Mouse (Mus musculus): ENCODE measurements at regions not wholly inside any gene's neighbourhood (a gene's known extent, or its start where the extent isn't known, plus 50 kb on each side); places are given as distances from the start of the nearest gene placed in this dataset.
A peak's percentile ranks its signal among the peaks of the same experiment; 100 is the strongest.

GRCm38 (mm10) chr3:148387550-148387949 is 602.8 kb downstream of the Adgrl2 start:
- TF ChIP-seq GATA4 (IDR thresholded peaks at IDR 0.05; ENCODE audit: insufficient replicate concordance, low read length), result no peak

GRCm38 (mm10) chr3:148385712-148386111 is 604.6 kb downstream of the Adgrl2 start:
- TF ChIP-seq GATA4 (IDR thresholded peaks at IDR 0.05; ENCODE audit: insufficient replicate concordance, low read length), result no peak

GRCm38 (mm10) chr3:148381057-148381456 is 609.3 kb downstream of the Adgrl2 start:
- TF ChIP-seq GATA4 (IDR thresholded peaks at IDR 0.05; ENCODE audit: insufficient replicate concordance, low read length), result no peak

- TF ChIP-seq GATA4 (IDR thresholded peaks at IDR 0.05; ENCODE audit: insufficient replicate concordance, low read length), result no peak
Observed at GRCm38 (mm10) chr3:148363331-148363730, 627.0 kb downstream of the Adgrl2 start.

- no peak for TF ChIP-seq GATA4 (IDR thresholded peaks at IDR 0.05; ENCODE audit: insufficient replicate concordance, low read length)
Observed at GRCm38 (mm10) chr3:148362453-148362864, 627.9 kb downstream of the Adgrl2 start.

DNA sequence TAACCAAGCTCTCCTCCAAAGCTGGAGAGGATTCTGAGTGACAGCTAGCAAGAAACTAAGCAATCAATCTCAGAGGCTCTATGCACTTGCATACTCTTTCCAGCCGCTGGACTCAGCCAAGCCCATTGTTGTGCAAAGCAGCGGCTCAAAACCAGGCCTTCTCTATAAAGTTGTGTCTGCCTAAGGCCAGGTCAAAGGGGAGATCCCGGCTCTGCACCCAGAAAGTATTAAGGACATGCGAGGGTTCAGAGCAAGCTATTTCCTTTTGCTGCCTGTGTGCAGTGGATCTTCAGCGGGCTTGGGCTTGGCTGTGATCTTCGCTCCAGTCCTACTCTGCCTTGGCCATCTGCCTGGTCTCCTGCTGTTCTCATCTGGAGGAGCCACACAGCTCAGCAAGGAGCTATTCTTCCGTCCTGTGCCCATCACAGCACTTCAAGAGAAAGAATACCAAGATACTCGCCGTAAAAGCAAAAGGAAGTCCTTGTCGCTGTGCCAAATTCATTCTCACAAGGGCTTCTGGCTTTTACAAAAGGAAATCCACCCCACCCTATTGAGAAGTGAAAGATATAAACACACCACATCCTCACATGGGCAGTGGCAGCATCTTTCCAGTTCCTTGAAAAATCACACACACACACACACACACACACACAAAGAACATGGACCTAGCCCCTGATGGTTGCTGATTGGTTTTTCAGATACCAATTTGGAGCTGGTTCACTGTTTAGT is 646.6 kb downstream of the Adgrl2 start:
- 0 out of 2 replicates have a peak, but pooled peaks have one; percentile 15 for TF ChIP-seq GATA4 (IDR thresholded peaks at IDR 0.05; ENCODE audit: insufficient replicate concordance, low read length)

- no peak for TF ChIP-seq GATA4 (IDR thresholded peaks at IDR 0.05; ENCODE audit: insufficient replicate concordance, low read length)
Observed at GRCm38 (mm10) chr3:148343256-148343632, 647.1 kb downstream of the Adgrl2 start.

- no peak for TF ChIP-seq GATA4 (IDR thresholded peaks at IDR 0.05; ENCODE audit: insufficient replicate concordance, low read length)
Observed at GRCm38 (mm10) chr3:148339258-148339657, 651.1 kb downstream of the Adgrl2 start.

DNA sequence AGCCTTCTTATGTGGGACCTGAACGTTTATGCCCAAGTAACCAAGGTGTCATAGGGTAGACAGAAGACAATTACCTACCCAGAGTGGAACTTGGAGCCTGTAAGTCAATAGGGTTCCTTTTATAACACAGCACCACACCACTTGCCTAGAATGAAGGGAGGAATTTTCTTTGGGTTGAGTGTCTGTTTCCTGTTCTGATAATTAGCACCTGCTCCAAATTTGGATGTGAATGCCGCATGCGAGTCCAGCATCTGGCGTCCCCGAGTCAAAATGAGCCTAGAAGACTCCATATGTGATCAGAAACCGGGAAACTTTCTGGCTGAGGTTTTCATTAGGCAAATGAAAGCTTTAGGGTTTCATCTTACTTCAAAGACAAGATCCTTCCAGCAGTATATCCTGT is 653.7 kb downstream of the Adgrl2 start:
- no peak for TF ChIP-seq GATA4 (IDR thresholded peaks at IDR 0.05; ENCODE audit: insufficient replicate concordance, low read length)

DNA sequence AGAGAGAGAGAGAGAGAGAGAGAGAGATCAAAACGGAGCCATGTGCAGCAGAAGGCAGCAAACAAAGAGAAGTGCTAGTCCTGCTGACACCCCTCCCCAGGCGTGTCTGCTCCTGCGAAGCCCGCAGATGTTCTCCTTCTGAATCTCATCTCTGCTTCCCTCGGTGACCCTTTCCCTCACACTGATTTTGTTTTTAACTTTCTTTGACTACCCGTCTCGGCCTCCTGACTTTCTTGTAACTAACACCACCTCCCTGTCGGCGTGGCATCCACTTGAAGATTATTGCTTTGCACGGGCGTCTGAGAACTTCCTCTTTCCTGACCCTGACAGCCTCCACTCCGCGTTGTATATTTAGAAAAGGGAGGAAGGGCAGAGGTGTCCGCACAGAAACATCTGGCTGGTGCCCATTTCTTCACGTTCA is 654.3 kb downstream of the Adgrl2 start:
- no peak for TF ChIP-seq GATA4 (IDR thresholded peaks at IDR 0.05; ENCODE audit: insufficient replicate concordance, low read length)

- no peak for TF ChIP-seq GATA4 (IDR thresholded peaks at IDR 0.05; ENCODE audit: insufficient replicate concordance, low read length)
Observed at GRCm38 (mm10) chr3:148335654-148336053, 654.7 kb downstream of the Adgrl2 start.

DNA sequence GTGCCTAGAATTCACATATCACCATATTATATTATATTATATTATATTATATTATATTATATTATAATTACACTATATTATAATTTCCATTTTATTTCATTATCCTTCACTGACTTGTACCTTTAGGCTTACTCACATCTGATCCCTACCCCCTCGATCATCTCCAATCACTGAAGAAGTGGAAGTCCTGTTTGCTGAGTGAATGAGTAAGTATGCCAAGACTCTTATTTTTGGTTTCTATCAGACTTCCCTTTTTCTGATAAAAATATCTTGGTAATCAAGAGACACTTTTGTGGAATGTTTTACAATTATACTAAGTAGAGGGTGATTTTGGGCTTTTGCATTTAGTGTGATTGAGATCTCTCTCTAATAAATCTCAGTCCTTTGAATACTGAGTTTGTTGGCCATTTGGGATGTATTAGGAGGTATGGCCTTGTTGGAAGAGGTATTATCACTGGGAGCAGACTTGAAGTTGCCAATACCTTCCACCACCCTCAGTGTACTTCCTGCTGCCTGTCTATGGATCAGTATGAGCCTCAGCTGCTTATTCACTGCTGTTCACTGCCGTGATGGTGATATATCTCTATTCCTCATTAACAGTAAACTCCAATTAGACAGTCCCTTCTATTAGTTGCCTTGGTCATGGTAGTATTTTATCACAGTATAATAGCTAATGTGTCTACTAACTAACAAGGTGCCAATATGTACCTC is 665.3 kb downstream of the Adgrl2 start:
- no peak for TF ChIP-seq GATA4 (IDR thresholded peaks at IDR 0.05; ENCODE audit: insufficient replicate concordance, low read length)

DNA sequence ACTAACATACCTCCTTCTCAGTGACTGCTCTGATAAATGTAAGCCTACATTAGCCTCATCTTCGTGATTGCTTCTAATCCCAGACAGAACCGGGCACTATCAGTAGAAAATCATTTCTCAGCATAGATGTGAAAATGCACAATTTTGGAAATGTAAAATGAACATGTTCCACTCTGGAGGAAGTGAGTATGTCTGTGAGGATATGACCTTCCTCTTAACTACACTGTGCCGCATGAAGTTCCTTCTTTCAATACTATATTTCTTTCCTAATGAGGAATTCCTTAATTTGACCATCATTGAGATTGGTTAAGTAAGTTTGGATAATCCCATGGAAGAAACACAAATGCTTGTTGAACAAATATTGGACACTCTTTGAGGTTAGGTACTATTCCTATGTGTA is 668.5 kb downstream of the Adgrl2 start:
- TF ChIP-seq GATA4 (IDR thresholded peaks at IDR 0.05; ENCODE audit: insufficient replicate concordance, low read length), result no peak

DNA sequence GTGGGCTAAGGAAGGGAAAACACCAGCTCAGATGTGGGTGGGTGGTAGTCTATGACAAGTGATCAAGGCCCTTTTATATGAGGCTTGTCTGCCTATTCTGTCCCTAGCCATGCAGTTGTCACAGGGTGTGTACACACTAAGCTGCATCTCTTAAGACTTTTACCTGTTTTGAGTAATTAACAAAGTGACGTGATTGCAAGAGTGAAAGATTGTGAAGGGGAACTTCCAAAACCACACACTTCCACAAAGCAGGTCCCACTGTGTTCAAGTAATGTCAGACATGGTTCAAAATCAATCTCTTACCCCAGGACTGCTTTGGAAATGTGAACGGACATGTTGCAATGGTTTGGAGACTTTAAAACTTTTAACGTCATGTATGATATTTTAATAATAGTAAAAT is 674.2 kb downstream of the Adgrl2 start:
- TF ChIP-seq GATA4 (IDR thresholded peaks at IDR 0.05; ENCODE audit: insufficient replicate concordance, low read length), result no peak

DNA sequence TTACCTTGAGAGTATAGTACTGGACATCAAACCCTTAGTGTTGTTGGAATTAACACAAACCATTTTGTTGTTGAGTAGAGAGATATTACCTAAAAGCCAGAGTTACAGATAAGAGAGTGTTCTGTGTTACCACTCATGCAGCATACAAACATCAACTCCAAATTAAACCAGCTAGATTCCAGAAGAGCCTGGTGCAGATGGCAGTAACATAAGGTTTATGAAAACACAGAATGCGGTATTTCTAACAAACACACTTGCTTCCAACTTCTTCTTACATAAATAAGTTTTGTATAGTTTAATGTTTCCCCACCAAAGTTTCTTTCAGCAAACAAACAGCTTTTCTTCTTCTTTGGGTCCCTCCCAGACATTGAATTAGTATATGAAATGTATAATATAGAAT is 675.1 kb downstream of the Adgrl2 start:
- TF ChIP-seq GATA4 (IDR thresholded peaks at IDR 0.05; ENCODE audit: insufficient replicate concordance, low read length), result no peak

DNA sequence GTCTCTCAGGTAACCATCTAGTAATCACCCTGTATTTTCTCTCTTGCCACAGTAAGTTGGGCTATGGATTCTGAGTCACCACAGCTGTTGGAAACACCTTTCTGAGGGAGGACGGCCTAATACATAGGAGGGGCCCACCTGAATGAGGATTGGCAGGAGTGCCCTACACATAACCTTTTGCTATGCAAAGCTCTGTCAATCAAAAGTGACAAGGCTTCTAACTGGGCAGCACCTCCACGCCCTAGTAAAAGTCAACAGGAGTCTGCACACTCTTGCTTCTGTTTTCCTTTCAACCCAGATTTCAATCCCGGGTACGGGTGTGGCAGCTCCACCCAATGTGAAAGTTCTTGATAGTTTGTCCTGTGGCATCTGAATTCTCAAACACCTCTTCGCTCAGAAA is 694.8 kb downstream of the Adgrl2 start:
- TF ChIP-seq GATA4 (IDR thresholded peaks at IDR 0.05; ENCODE audit: insufficient replicate concordance, low read length), result no peak

Measured in liver, adult (tissue).